Mouse (Mus musculus) myocyte (in vitro differentiated cells): Measurements from ENCODE around the gene Tnik. TPM values are rescaled to one million over a fixed set of nuclear protein-coding genes. Genes with fewer than 3 reads are reported as not detected.

Source experiments
- H3K27me3 ChIP-seq: one replicate; pipeline ENCODE4 v1.6.1; 2011; ENCODE audit not compliant: control insufficient read depth, insufficient read depth, insufficient read length
- H3K36me3 ChIP-seq: one replicate; pipeline ENCODE4 v1.6.1; 2011; ENCODE audit not compliant: control insufficient read depth, insufficient read depth
- H3K4me2 ChIP-seq: one replicate; pipeline ENCODE4 v1.6.1; 2011; ENCODE audit warnings: low read depth, control low read depth
- H3K4me3 ChIP-seq: one replicate; pipeline ENCODE4 v1.5.1; 2011; ENCODE audit warnings: mild to moderate bottlenecking, control low read depth, moderate library complexity
- H3K79me2 ChIP-seq: one replicate; pipeline ENCODE4 v1.6.1; 2011; ENCODE audit not compliant: control insufficient read depth, insufficient read depth
- H3ac ChIP-seq: one replicate; pipeline ENCODE4 v1.6.1; 2011; ENCODE audit not compliant: control insufficient read depth, insufficient read length
- CEBPB ChIP-seq: IDR thresholded peaks from 2 replicates; pipeline ENCODE4 v1.6.1; 2011; ENCODE audit warnings: mild to moderate bottlenecking, moderate library complexity; ENCODE audit not compliant: poor library complexity, insufficient read depth, severe bottlenecking
- E2F4 ChIP-seq: IDR thresholded peaks from one replicate; pipeline ENCODE4 v1.6.1; 2011; ENCODE audit warnings: mild to moderate bottlenecking, control low read depth, moderate library complexity; ENCODE audit not compliant: insufficient read depth
- MAX ChIP-seq: IDR thresholded peaks from one replicate; pipeline ENCODE4 v1.6.1; 2011; ENCODE audit warnings: low read depth, mild to moderate bottlenecking, control low read depth
- MYOD1 ChIP-seq, 3 experiments: IDR thresholded peaks; one replicate each; pipeline ENCODE4 v1.6.1; 2011; ENCODE audit warnings: control low read depth in 2 of 3, low read depth in 2 of 3, mild to moderate bottlenecking in 2 of 3, moderate library complexity in 1 of 3; ENCODE audit not compliant: insufficient read length in 2 of 3, control insufficient read depth in 1 of 3
- MYOG ChIP-seq, 3 experiments: IDR thresholded peaks; one replicate each; pipeline ENCODE4 v1.6.1; 2011; ENCODE audit warnings: control low read depth in 2 of 3, low read depth in 2 of 3, mild to moderate bottlenecking in 2 of 3; ENCODE audit not compliant: insufficient read length in 2 of 3, control insufficient read depth in 1 of 3, insufficient read depth in 1 of 3
- POLR2A ChIP-seq: IDR thresholded peaks from one replicate; pipeline ENCODE4 v1.6.1; 2011; ENCODE audit warnings: low read depth, mild to moderate bottlenecking, control low read depth, moderate library complexity; ENCODE audit not compliant: insufficient read length
- POLR2AphosphoS2 ChIP-seq: IDR thresholded peaks from one replicate; pipeline ENCODE4 v1.6.1; 2011; ENCODE audit warnings: low read depth, control low read depth; ENCODE audit not compliant: insufficient read length
- REST ChIP-seq: IDR thresholded peaks from one replicate; pipeline ENCODE4 v1.6.1; 2011; ENCODE audit warnings: mild to moderate bottlenecking, control low read depth, moderate library complexity; ENCODE audit not compliant: insufficient read depth, insufficient read length
- SRF ChIP-seq: IDR thresholded peaks from one replicate; pipeline ENCODE4 v1.6.1; 2011; ENCODE audit warnings: low read depth; ENCODE audit not compliant: control insufficient read depth, insufficient read length
- TCF12 ChIP-seq: IDR thresholded peaks from one replicate; pipeline ENCODE4 v1.6.1; 2011; ENCODE audit warnings: mild to moderate bottlenecking, control low read depth; ENCODE audit not compliant: poor library complexity, insufficient read depth, severe bottlenecking
- TCF3 ChIP-seq: IDR thresholded peaks from one replicate; pipeline ENCODE4 v1.6.1; 2011; ENCODE audit warnings: low read depth, control low read depth; ENCODE audit not compliant: insufficient read length
- USF1 ChIP-seq: IDR thresholded peaks from one replicate; pipeline ENCODE4 v1.6.1; 2011; ENCODE audit warnings: low read depth, mild to moderate bottlenecking, control low read depth, moderate library complexity
- polyA plus RNA-seq: library from polyadenylated mRNA; unstranded; fragments of >200 nt; fragmentation: generic; extraction: Trizol; gene quantifications from one replicate; pipeline ENCODE4 v1.2.1, GENCODE M21; 2012; ENCODE audit warnings: missing spikeins

The Tnik gene
- polyA plus RNA-seq, 1 experiment: 1.8 TPM

DNA sequence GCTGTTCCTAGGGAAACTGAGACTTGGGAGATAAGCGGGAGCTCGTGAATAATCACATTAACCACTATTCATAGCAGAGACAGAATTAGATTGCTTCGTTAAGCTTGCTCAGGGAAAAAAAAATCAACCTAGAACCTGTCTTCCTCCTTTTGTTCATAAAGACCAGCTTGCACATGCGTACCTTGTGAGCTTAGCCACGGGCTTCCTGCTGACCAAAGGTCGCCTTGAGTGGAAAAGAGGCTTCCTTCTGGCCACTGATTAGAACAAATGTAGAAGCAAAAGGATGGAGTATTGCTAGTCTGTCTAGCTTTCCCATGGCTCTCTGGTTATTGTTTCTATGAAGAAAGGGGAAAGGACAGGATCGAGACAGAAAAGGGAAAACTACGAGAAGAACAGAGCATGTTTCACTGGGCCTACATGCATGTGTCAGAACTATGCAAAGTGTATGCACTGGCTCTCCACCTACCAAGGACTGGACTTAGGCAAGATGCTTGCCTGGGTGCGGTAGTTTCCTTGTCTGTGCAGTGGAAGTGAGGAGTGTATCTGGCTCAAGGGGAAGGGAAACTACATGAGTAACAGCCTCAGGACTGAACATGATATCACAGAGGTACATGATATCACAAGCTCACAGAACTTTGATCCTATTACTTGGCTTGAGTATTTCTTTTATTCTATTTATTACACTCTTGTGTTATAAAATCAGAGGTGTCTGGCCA is 322.9 kb downstream of the Tnik start:
- H3K36me3 ChIP-seq: no peaks in the 10 kb centered on the region
- H3K4me2 ChIP-seq: no peak overlapping the region
- H3K27me3 ChIP-seq: no peaks in the 10 kb centered on the region
- no peak overlapping the region for H3ac ChIP-seq
- H3K79me2 ChIP-seq: no peaks in the 10 kb centered on the region
- H3K4me3 ChIP-seq: no peak overlapping the region
- TF ChIP-seq MYOG (IDR thresholded peaks at IDR 0.05; ENCODE audit: control insufficient read depth in 1 of 3, insufficient read depth in 1 of 3, insufficient read length in 2 of 3, low read depth in 2 of 3) (no peak), E2F4 (no peak), MAX (no peak), TCF3 (no peak), POLR2A (no peak)

DNA sequence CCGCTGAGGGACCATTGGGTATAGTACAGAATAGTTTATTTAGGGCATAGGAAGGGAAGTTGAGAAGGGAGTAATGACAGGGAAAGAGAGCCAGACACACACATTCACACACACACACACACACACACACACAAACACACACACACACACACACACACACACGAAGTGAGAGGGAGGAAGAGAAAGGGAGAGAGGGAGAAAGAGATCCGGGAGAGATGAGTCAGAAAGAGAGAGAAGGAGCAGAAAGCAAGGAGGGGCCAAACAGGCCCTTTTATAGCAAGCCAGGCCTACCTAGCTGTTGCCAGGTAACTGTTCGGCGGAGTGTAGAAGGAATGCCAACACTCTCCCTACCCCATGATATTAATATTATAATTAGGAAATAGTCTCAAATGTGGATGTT is 324.8 kb downstream of the Tnik start:
- H3K4me2 ChIP-seq: no peak overlapping the region
- no peak overlapping the region for H3ac ChIP-seq
- H3K36me3 ChIP-seq: no peaks in the 10 kb centered on the region
- H3K4me3 ChIP-seq: no peak overlapping the region
- TF ChIP-seq POLR2AphosphoS2 (no peak), REST (no peak), MYOD1 (IDR thresholded peaks at IDR 0.05; ENCODE audit: control insufficient read depth in 1 of 3, insufficient read length in 2 of 3, low read depth in 2 of 3) (no peak), TCF12 (no peak), POLR2A (no peak), E2F4 (no peak), SRF (no peak), USF1 (no peak), TCF3 (no peak), MYOG (IDR thresholded peaks at IDR 0.05; ENCODE audit: control insufficient read depth in 1 of 3, insufficient read depth in 1 of 3, insufficient read length in 2 of 3, low read depth in 2 of 3) (no peak), MAX (no peak), CEBPB (no peak)
- no peaks in the 10 kb centered on the region for H3K27me3 ChIP-seq
- no peaks in the 10 kb centered on the region for H3K79me2 ChIP-seq

DNA sequence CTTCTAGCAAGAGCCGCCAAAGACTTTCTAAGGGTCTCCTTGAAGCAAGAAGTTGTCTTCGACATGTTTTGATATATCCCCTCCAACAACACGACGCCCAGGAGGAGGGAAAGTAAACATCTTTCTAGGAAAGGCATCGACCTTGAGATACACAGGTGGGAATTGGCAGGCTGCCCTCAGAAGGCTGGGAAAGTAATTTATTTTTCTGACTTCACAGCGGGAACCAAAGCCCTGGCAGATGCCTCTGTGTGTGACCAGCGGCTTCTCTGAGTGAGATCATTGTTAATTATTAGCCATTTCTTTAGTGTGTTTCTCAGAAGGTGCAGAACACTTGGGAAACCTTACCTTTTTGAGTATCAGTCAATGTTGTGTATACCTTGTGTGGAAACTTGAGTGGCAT is 328.3 kb downstream of the Tnik start:
- Histone ChIP-seq H3K36me3 (no peaks in the 10 kb centered on the region), H3K4me3 (no peak overlapping the region), H3ac (no peak overlapping the region), H3K4me2 (no peak overlapping the region), H3K27me3 (no peaks in the 10 kb centered on the region), H3K79me2 (no peaks in the 10 kb centered on the region)
- TF ChIP-seq MYOG (IDR thresholded peaks at IDR 0.05; ENCODE audit: control insufficient read depth in 1 of 3, insufficient read depth in 1 of 3, insufficient read length in 2 of 3, low read depth in 2 of 3) (no peak), SRF (no peak), POLR2A (no peak), E2F4 (no peak), USF1 (no peak), MAX (no peak), POLR2AphosphoS2 (no peak), REST (no peak), TCF3 (no peak), TCF12 (no peak), CEBPB (no peak), MYOD1 (IDR thresholded peaks at IDR 0.05; ENCODE audit: control insufficient read depth in 1 of 3, insufficient read length in 2 of 3, low read depth in 2 of 3) (no peak)

DNA sequence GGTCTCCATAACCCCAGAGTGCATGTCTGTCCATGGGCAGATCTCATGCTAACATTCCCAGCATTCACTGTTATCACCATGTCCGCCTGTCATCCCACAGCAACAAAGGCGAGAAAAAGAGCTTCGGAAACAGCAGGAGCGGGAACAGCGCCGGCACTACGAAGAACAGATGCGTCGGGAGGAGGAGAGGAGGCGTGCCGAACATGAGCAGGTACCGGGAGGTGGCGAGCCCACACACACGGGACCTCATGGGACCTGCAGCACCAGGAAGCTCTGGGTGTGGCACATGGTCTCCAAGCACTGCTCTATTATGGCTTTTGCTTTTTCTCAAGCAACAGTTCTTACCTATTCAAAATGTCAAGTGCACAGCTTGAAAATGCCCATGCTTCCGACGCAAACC is 330.9 kb downstream of the Tnik start:
- TF ChIP-seq CEBPB (no peak), TCF3 (no peak), POLR2AphosphoS2 (no peak), MYOG (IDR thresholded peaks at IDR 0.05; ENCODE audit: control insufficient read depth in 1 of 3, insufficient read depth in 1 of 3, insufficient read length in 2 of 3, low read depth in 2 of 3) (no peak), E2F4 (no peak), SRF (no peak), REST (no peak), USF1 (no peak)
- H3K4me3 ChIP-seq: no peak overlapping the region
- H3K4me2 ChIP-seq: no peak overlapping the region
- H3K79me2 ChIP-seq: no peaks in the 10 kb centered on the region
- no peaks in the 10 kb centered on the region for H3K27me3 ChIP-seq
- no peak overlapping the region for H3ac ChIP-seq
- no peaks in the 10 kb centered on the region for H3K36me3 ChIP-seq

DNA sequence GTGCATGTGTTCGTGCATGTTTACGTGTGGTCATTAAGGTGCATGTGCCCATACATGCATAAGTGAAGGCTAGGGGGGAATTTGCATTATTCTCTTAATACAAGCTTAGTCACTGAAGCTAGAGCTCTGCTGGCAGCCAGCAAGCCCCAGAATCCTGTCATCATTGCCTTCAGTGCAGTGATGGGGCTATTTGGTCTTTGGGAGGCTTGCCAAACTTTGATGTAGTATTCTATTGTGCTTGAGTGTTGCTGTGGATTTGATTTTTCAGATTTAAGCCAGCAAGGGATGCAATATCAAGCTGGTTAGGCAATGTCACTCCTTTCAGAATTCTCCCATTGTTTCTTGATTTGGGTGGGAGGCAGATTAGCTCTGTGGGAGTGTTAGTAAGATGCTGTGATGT is 336.5 kb downstream of the Tnik start:
- Histone ChIP-seq H3K79me2 (no peaks in the 10 kb centered on the region), H3ac (no peak overlapping the region), H3K4me2 (no peak overlapping the region), H3K4me3 (no peak overlapping the region), H3K27me3 (no peaks in the 10 kb centered on the region), H3K36me3 (no peaks in the 10 kb centered on the region)
- TF ChIP-seq USF1 (no peak), POLR2AphosphoS2 (no peak), MAX (no peak), REST (no peak), POLR2A (no peak), TCF3 (no peak), E2F4 (no peak), MYOD1 (IDR thresholded peaks at IDR 0.05; ENCODE audit: control insufficient read depth in 1 of 3, insufficient read length in 2 of 3, low read depth in 2 of 3) (no peak), TCF12 (no peak), MYOG (IDR thresholded peaks at IDR 0.05; ENCODE audit: control insufficient read depth in 1 of 3, insufficient read depth in 1 of 3, insufficient read length in 2 of 3, low read depth in 2 of 3) (no peak), CEBPB (no peak), SRF (no peak)
